Mouse (Mus musculus): Measurements from ENCODE around the gene Tjp1. TPM values are rescaled to one million over a fixed set of nuclear protein-coding genes. Genes with fewer than 3 reads are reported as not detected.

Gene Tjp1
- polyA plus RNA-seq, 1 experiment, result 2.3 TPM

- WGBS, result 81% methylated on average over 2 of the region's 2 CpGs
- DNase-seq (ENCODE audit: low read depth in 1 of 2, low spot score in 2 of 2), result no peak
Observed at GRCm38 (mm10) chr7:65333081-65333760, 194.4 kb downstream of the Tjp1 start.

GRCm38 (mm10) chr7:65319047-65319725 lies 208.4 kb downstream of the Tjp1 start:
- DNase-seq (ENCODE audit: low read depth in 1 of 2, low spot score in 2 of 2), result peak in 1 of 2 experiments; percentile 17

More at GRCm38 (mm10) chr7:65333081-65333760, 194.4 kb downstream of the Tjp1 start:
- H3K27ac ChIP-seq (ENCODE audit: insufficient read depth, low read length), result no peak overlapping the region
- no peaks in the 10 kb centered on the region for H3K4me1 ChIP-seq (ENCODE audit: control insufficient read depth, insufficient read depth, insufficient read length)
- H3K27me3 ChIP-seq (ENCODE audit: control insufficient read depth, insufficient read depth, low read length), result no peaks in the 10 kb centered on the region
- TF ChIP-seq CTCF (IDR thresholded peaks at IDR 0.05; ENCODE audit: extremely low read depth, insufficient read depth, insufficient read length, insufficient replicate concordance) (no peak), POLR2A (IDR thresholded peaks at IDR 0.05; ENCODE audit: low read depth, low read length) (no peak)
- no peaks in the 10 kb centered on the region for H3K36me3 ChIP-seq (ENCODE audit: control insufficient read depth, insufficient read depth, low read length)
- no peak overlapping the region for H3K4me3 ChIP-seq (ENCODE audit: extremely low read depth, insufficient read depth, insufficient read length)

DNA sequence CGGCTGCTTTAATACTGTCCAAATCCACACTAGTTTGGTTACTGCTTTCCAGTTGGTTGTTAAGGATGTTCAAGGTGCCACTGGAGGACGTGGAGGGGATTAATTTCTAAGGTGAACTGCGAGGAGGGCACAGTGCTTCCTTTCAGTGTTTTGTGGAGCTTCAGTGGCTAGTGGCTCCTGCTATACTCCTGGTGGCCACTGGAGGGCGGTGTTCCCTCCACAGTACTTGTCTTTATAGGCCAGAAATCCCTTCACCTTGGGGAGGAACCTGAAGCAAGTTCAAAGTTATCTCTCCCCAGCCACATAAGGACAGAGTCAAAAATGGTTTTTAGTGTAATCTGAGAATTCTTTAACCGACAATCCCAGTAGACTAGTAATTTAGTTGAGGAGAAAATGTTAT lies 210.2 kb downstream of the Tjp1 start:
- Histone ChIP-seq H3K27ac (ENCODE audit: insufficient read depth, low read length) (no peak overlapping the region), H3K4me1 (ENCODE audit: control insufficient read depth, insufficient read depth, insufficient read length) (no peaks in the 10 kb centered on the region), H3K27me3 (ENCODE audit: control insufficient read depth, insufficient read depth, low read length) (no peaks in the 10 kb centered on the region), H3K36me3 (ENCODE audit: control insufficient read depth, insufficient read depth, low read length) (no peaks in the 10 kb centered on the region), H3K4me3 (ENCODE audit: extremely low read depth, insufficient read depth, insufficient read length) (no peak overlapping the region)
- WGBS, result 35% methylated on average over 5 of the region's 5 CpGs
- DNase-seq (ENCODE audit: low read depth in 1 of 2, low spot score in 2 of 2), result no peak
- no peak for TF ChIP-seq POLR2A (IDR thresholded peaks at IDR 0.05; ENCODE audit: low read depth, low read length)
- TF ChIP-seq CTCF (IDR thresholded peaks at IDR 0.05; ENCODE audit: extremely low read depth, insufficient read depth, insufficient read length, insufficient replicate concordance), result peak; percentile 57; the same call in 1 of the 2 replicates

More at GRCm38 (mm10) chr7:65319047-65319725, 208.4 kb downstream of the Tjp1 start:
- Histone ChIP-seq H3K4me3 (ENCODE audit: extremely low read depth, insufficient read depth, insufficient read length) (no peak overlapping the region), H3K36me3 (ENCODE audit: control insufficient read depth, insufficient read depth, low read length) (no peaks in the 10 kb centered on the region), H3K27ac (ENCODE audit: insufficient read depth, low read length) (no peak overlapping the region), H3K27me3 (ENCODE audit: control insufficient read depth, insufficient read depth, low read length) (no peaks in the 10 kb centered on the region), H3K4me1 (ENCODE audit: control insufficient read depth, insufficient read depth, insufficient read length) (no peaks in the 10 kb centered on the region)
- 62% methylated on average over 5 of the region's 5 CpGs for WGBS
- TF ChIP-seq POLR2A (IDR thresholded peaks at IDR 0.05; ENCODE audit: low read depth, low read length) (no peak), CTCF (IDR thresholded peaks at IDR 0.05; ENCODE audit: extremely low read depth, insufficient read depth, insufficient read length, insufficient replicate concordance) (no peak)

GRCm38 (mm10) chr7:65315182-65315581 lies 212.4 kb downstream of the Tjp1 start:
- H3K4me1 ChIP-seq (ENCODE audit: control insufficient read depth, insufficient read depth, insufficient read length), result no peaks in the 10 kb centered on the region
- DNase-seq (ENCODE audit: low read depth in 1 of 2, low spot score in 2 of 2), result no peak
- TF ChIP-seq POLR2A (IDR thresholded peaks at IDR 0.05; ENCODE audit: low read depth, low read length) (no peak), CTCF (IDR thresholded peaks at IDR 0.05; ENCODE audit: extremely low read depth, insufficient read depth, insufficient read length, insufficient replicate concordance) (no peak)
- H3K27ac ChIP-seq (ENCODE audit: insufficient read depth, low read length), result no peak overlapping the region
- H3K36me3 ChIP-seq (ENCODE audit: control insufficient read depth, insufficient read depth, low read length), result no peaks in the 10 kb centered on the region
- WGBS, result 88% methylated on average over 2 of the region's 2 CpGs
- no peak overlapping the region for H3K4me3 ChIP-seq (ENCODE audit: extremely low read depth, insufficient read depth, insufficient read length)
- H3K27me3 ChIP-seq (ENCODE audit: control insufficient read depth, insufficient read depth, low read length), result no peaks in the 10 kb centered on the region

DNA sequence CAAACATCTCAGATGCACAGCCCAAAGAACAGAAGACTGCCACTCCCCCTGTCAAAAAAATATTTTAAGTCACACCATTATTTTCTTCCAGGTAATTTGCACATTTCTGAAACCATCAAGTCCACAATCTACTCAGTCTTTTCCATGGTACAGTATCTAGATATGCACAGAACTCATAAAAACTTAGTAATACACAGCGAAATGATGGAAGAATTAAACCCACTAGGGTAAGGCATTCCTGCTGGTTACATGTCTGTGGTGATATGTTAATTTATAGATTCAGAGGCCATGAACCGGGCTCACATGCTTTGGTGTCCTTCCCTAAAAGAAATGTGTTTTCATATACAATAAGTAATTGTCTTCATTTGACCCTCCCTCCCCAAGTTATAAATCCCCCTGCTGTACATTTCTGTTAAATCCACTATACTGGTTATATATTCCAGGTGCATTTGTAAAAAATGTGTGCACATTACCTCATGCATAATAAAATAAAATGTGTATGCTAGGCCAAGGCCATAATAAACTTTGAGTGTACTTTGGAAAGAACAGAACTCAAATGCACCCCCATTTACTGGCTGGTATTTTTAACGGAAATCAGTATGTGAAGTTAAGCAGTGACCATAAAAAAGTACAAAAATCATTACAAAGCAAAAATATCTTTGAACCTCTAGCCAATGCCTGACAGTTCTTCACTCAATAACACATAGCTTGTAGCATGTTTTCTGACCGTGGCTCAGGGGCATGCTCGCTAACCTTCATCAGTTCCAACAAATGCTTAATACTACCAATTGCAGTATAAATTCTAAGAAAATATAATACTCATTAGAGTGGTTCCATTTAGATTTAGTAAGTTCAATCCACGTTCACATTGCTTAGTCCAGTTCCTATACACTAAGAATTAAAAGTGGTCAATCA lies 230.6 kb downstream of the Tjp1 start:
- no peaks in the 10 kb centered on the region for H3K4me1 ChIP-seq (ENCODE audit: control insufficient read depth, insufficient read depth, insufficient read length)
- no peak for TF ChIP-seq CTCF (IDR thresholded peaks at IDR 0.05; ENCODE audit: extremely low read depth, insufficient read depth, insufficient read length, insufficient replicate concordance)
- no peak for TF ChIP-seq POLR2A (IDR thresholded peaks at IDR 0.05; ENCODE audit: low read depth, low read length)
- no peak overlapping the region for H3K27ac ChIP-seq (ENCODE audit: insufficient read depth, low read length)
- no peaks in the 10 kb centered on the region for H3K36me3 ChIP-seq (ENCODE audit: control insufficient read depth, insufficient read depth, low read length)
- no peak for DNase-seq (ENCODE audit: low read depth in 1 of 2, low spot score in 2 of 2)
- WGBS, result 89% methylated on average over 6 of the region's 6 CpGs
- H3K4me3 ChIP-seq (ENCODE audit: extremely low read depth, insufficient read depth, insufficient read length), result no peak overlapping the region
- no peaks in the 10 kb centered on the region for H3K27me3 ChIP-seq (ENCODE audit: control insufficient read depth, insufficient read depth, low read length)

DNA sequence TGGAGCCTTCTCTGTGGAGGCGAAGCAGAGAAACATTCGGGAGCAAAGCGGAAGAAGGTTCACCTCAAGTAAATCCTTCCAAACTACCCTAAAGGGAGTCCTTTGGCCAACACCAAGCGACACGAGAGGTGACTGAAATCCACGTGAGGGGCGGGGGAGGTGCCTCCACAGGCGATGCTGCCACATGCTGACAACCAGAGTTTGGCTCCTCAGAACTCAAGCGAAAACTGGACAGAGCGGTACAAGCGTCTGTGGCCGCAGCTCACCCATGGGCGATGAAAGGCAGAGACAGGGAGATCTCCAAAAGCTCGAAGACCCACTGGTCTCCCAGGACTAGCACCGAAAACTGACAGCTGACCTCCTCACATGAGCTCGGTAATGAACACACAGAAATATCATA lies 244.7 kb downstream of the Tjp1 start:
- Histone ChIP-seq H3K4me1 (ENCODE audit: control insufficient read depth, insufficient read depth, insufficient read length) (no peaks in the 10 kb centered on the region), H3K27ac (ENCODE audit: insufficient read depth, low read length) (no peak overlapping the region), H3K27me3 (ENCODE audit: control insufficient read depth, insufficient read depth, low read length) (no peaks in the 10 kb centered on the region), H3K36me3 (ENCODE audit: control insufficient read depth, insufficient read depth, low read length) (no peaks in the 10 kb centered on the region), H3K4me3 (ENCODE audit: extremely low read depth, insufficient read depth, insufficient read length) (no peak overlapping the region)
- DNase-seq (ENCODE audit: low read depth in 1 of 2, low spot score in 2 of 2), result no peak
- no peak for TF ChIP-seq CTCF (IDR thresholded peaks at IDR 0.05; ENCODE audit: extremely low read depth, insufficient read depth, insufficient read length, insufficient replicate concordance)
- TF ChIP-seq POLR2A (IDR thresholded peaks at IDR 0.05; ENCODE audit: low read depth, low read length), result no peak
- 79% methylated on average over 16 of the region's 16 CpGs for WGBS
